Mouse (Mus musculus): ENCODE measurements around the gene Cfap77. TPM values are rescaled to one million over a fixed set of nuclear protein-coding genes. Genes with fewer than 3 reads are reported as not detected.
"Not testable (repeated sequence)": the region's sequence is repeated elsewhere in the genome, so short reads cannot be mapped to it uniquely, and the experiment has no call there.

Cfap77 gene
- polyA plus RNA-seq, 2 experiments = 0.29 to 0.88 TPM

GRCm38 (mm10) chr2:29097465-29097864 is 42.6 kb upstream of the Cfap77 start:
- Histone ChIP-seq H3K27ac (replicated peaks; ENCODE audit: low read depth, low read length) (no peak overlapping the region), H3K4me2 (replicated peaks; ENCODE audit: low read depth, low read length, severe bottlenecking) (no peak overlapping the region), H3K27me3 (ENCODE audit: control insufficient read depth, insufficient read depth, low read length) (no peaks in the 10 kb centered on the region), H3K36me3 (ENCODE audit: control insufficient read depth, insufficient read depth, low read length) (no peaks in the 10 kb centered on the region), H3K4me1 (ENCODE audit: control insufficient read depth, insufficient read depth, low read length) (no peaks in the 10 kb centered on the region), H3K9ac (ENCODE audit: low read depth, low read length, severe bottlenecking) (no peak overlapping the region), H3K9me3 (ENCODE audit: control insufficient read depth, low read length) (no peaks in the 10 kb centered on the region), H3K4me3 (replicated peaks; ENCODE audit: low read length) (no peak overlapping the region)
- ATAC-seq (ENCODE audit: low FRiP score, low read depth) = no peak
- DNase-seq (ENCODE audit: low spot score) = no peak
- TF ChIP-seq POLR2A (IDR thresholded peaks at IDR 0.05; ENCODE audit: borderline replicate concordance, extremely low read depth, insufficient read depth, insufficient read length) = no peak
- 80% methylated on average over 3 of the region's 3 CpGs for WGBS

GRCm38 (mm10) chr2:29096751-29097150 is 41.9 kb upstream of the Cfap77 start:
- 78% methylated on average over 4 of the region's 4 CpGs for WGBS
- H3K4me2 ChIP-seq (replicated peaks; ENCODE audit: low read depth, low read length, severe bottlenecking) = no peak overlapping the region
- H3K4me1 ChIP-seq (ENCODE audit: control insufficient read depth, insufficient read depth, low read length) = no peaks in the 10 kb centered on the region
- H3K9me3 ChIP-seq (ENCODE audit: control insufficient read depth, low read length) = no peaks in the 10 kb centered on the region
- no peak for ATAC-seq (ENCODE audit: low FRiP score, low read depth)
- no peaks in the 10 kb centered on the region for H3K27me3 ChIP-seq (ENCODE audit: control insufficient read depth, insufficient read depth, low read length)
- H3K9ac ChIP-seq (ENCODE audit: low read depth, low read length, severe bottlenecking) = no peak overlapping the region
- no peaks in the 10 kb centered on the region for H3K36me3 ChIP-seq (ENCODE audit: control insufficient read depth, insufficient read depth, low read length)
- H3K27ac ChIP-seq (replicated peaks; ENCODE audit: low read depth, low read length) = no peak overlapping the region
- TF ChIP-seq POLR2A (IDR thresholded peaks at IDR 0.05; ENCODE audit: borderline replicate concordance, extremely low read depth, insufficient read depth, insufficient read length) = no peak
- H3K4me3 ChIP-seq (replicated peaks; ENCODE audit: low read length) = no peak overlapping the region
- no peak for DNase-seq (ENCODE audit: low spot score)

DNA sequence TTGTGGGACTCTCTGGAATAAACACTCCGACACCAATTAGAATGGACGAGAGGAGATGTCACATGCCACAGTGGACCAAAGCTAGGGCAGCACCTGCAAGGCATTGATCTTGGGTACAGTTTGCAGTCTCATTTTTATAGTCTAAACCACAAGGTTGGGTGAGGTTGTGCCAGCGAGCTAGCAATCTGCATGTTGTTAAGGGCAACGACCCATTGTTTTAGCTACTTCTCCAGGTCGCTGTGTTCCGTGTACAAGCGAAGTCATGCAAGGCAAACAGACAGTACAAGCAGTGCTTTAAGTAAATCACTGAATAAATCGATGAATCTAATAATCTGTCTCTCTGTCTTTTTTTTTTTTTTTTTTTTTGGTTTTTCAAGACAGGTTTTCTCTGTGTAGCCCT is 40.8 kb upstream of the Cfap77 start:
- 86% methylated on average over 8 of the region's 8 CpGs for WGBS
- H3K9ac ChIP-seq (ENCODE audit: low read depth, low read length, severe bottlenecking) = no peak overlapping the region
- no peak overlapping the region for H3K4me3 ChIP-seq (replicated peaks; ENCODE audit: low read length)
- DNase-seq (ENCODE audit: low spot score) (no peak), ATAC-seq (ENCODE audit: low FRiP score, low read depth) (no peak)
- H3K4me1 ChIP-seq (ENCODE audit: control insufficient read depth, insufficient read depth, low read length) = no peaks in the 10 kb centered on the region
- H3K36me3 ChIP-seq (ENCODE audit: control insufficient read depth, insufficient read depth, low read length) = no peaks in the 10 kb centered on the region
- no peak overlapping the region for H3K27ac ChIP-seq (replicated peaks; ENCODE audit: low read depth, low read length)
- no peaks in the 10 kb centered on the region for H3K27me3 ChIP-seq (ENCODE audit: control insufficient read depth, insufficient read depth, low read length)
- no peak for TF ChIP-seq POLR2A (IDR thresholded peaks at IDR 0.05; ENCODE audit: borderline replicate concordance, extremely low read depth, insufficient read depth, insufficient read length)
- no peak overlapping the region for H3K4me2 ChIP-seq (replicated peaks; ENCODE audit: low read depth, low read length, severe bottlenecking)
- no peaks in the 10 kb centered on the region for H3K9me3 ChIP-seq (ENCODE audit: control insufficient read depth, low read length)

GRCm38 (mm10) chr2:29089276-29089675 is 34.4 kb upstream of the Cfap77 start:
- WGBS = 84% methylated on average over 6 of the region's 6 CpGs
- not testable (repeated sequence) for DNase-seq (ENCODE audit: low spot score); H3K9ac ChIP-seq (ENCODE audit: low read depth, low read length, severe bottlenecking); H3K9me3 ChIP-seq (ENCODE audit: control insufficient read depth, low read length); H3K4me2 ChIP-seq (replicated peaks; ENCODE audit: low read depth, low read length, severe bottlenecking); H3K4me1 ChIP-seq (ENCODE audit: control insufficient read depth, insufficient read depth, low read length); ATAC-seq (ENCODE audit: low FRiP score, low read depth); H3K4me3 ChIP-seq (replicated peaks; ENCODE audit: low read length); H3K27me3 ChIP-seq (ENCODE audit: control insufficient read depth, insufficient read depth, low read length); H3K27ac ChIP-seq (replicated peaks; ENCODE audit: low read depth, low read length)
- H3K36me3 ChIP-seq (ENCODE audit: control insufficient read depth, insufficient read depth, low read length) = peaks cover 31% of the 10 kb centered on the region

GRCm38 (mm10) chr2:29086026-29086425 is 31.2 kb upstream of the Cfap77 start:
- ATAC-seq (ENCODE audit: low FRiP score, low read depth) (no peak), DNase-seq (ENCODE audit: low spot score) (no peak)
- Histone ChIP-seq H3K4me3 (replicated peaks; ENCODE audit: low read length) (no peak overlapping the region), H3K4me2 (replicated peaks; ENCODE audit: low read depth, low read length, severe bottlenecking) (no peak overlapping the region), H3K9ac (ENCODE audit: low read depth, low read length, severe bottlenecking) (no peak overlapping the region), H3K9me3 (ENCODE audit: control insufficient read depth, low read length) (no peaks in the 10 kb centered on the region), H3K27ac (replicated peaks; ENCODE audit: low read depth, low read length) (no peak overlapping the region), H3K4me1 (ENCODE audit: control insufficient read depth, insufficient read depth, low read length) (no peaks in the 10 kb centered on the region), H3K27me3 (ENCODE audit: control insufficient read depth, insufficient read depth, low read length) (no peaks in the 10 kb centered on the region), H3K36me3 (ENCODE audit: control insufficient read depth, insufficient read depth, low read length) (peaks cover 62% of the 10 kb centered on the region)
- TF ChIP-seq POLR2A (IDR thresholded peaks at IDR 0.05; ENCODE audit: borderline replicate concordance, extremely low read depth, insufficient read depth, insufficient read length) = no peak
- 97% methylated on average over 7 of the region's 7 CpGs for WGBS

DNA sequence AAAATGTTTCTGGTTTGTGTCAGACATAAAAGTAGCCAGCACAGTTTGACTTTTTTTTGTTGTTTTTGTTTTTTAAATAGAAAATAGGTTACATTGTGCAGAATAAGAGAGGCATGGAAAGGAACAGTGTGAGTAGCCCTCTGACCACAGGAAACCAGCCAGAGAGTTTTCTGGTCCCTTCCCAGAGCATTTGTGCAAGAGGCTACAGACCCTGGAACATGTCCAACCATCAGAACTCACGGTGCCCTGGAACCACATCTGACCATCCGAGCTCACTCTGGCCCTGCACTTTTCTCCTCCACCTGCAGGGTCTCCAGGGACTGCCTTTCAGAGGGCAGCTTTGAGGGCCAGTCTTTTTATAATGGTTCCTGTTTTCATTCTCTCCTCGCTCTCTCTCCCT is 27.1 kb upstream of the Cfap77 start:
- 61% methylated on average over 3 of the region's 3 CpGs for WGBS
- no peak overlapping the region for H3K9ac ChIP-seq (ENCODE audit: low read depth, low read length, severe bottlenecking)
- no peak overlapping the region for H3K4me3 ChIP-seq (replicated peaks; ENCODE audit: low read length)
- ATAC-seq (ENCODE audit: low FRiP score, low read depth) (no peak), DNase-seq (ENCODE audit: low spot score) (no peak)
- H3K27ac ChIP-seq (replicated peaks; ENCODE audit: low read depth, low read length) = no peak overlapping the region
- H3K36me3 ChIP-seq (ENCODE audit: control insufficient read depth, insufficient read depth, low read length) = peaks cover 87% of the 10 kb centered on the region
- H3K9me3 ChIP-seq (ENCODE audit: control insufficient read depth, low read length) = no peaks in the 10 kb centered on the region
- no peaks in the 10 kb centered on the region for H3K4me1 ChIP-seq (ENCODE audit: control insufficient read depth, insufficient read depth, low read length)
- TF ChIP-seq POLR2A (IDR thresholded peaks at IDR 0.05; ENCODE audit: borderline replicate concordance, extremely low read depth, insufficient read depth, insufficient read length) = no peak
- no peaks in the 10 kb centered on the region for H3K27me3 ChIP-seq (ENCODE audit: control insufficient read depth, insufficient read depth, low read length)
- H3K4me2 ChIP-seq (replicated peaks; ENCODE audit: low read depth, low read length, severe bottlenecking) = no peak overlapping the region
